Mouse (Mus musculus): Measurements from ENCODE around the gene F2rl3. TPM values are rescaled to one million over a fixed set of nuclear protein-coding genes. Genes with fewer than 3 reads are reported as not detected.

F2rl3 gene
- 0.23 and 0.38 TPM in 2 replicates for polyA plus RNA-seq (2012; rRNA removed)

DNA sequence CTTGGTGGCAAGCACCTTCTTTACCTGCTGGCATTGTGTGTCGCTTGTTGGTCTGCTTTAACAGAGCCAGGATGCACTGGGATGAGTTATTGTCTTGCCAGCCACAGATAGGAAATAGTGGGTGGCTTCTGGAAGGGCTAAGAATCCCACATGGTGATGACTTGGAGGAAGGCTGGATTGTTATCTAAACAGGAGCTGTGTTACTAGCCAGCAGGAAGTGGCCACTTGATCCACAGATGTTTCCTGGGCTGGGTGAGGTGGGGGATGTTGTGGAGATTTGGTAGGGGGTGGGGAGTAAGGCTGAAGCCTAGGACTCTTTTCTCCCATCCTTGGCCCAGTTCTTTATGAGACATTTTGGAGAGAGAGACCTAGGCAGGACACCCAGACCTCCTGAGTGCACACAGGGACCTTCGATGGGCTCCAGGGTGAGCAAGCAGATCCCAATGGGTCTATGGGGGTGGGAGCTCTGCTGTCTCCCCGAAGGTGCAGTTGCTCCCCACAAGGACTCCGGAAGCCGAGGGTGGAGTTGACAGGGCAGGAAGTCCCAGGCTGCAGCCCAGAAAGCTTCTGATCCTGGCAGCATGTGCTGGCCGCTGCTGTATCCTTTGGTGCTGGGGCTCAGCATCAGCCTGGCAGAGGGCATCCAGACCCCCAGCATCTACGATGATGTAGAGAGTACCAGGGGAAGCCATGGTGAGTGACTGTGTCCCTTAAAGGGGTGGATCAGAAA is at the start of gene F2rl3:
Gene F2rl3 (plus strand): TSS at position 559 of the 730 bp plus-strand sequence.
- no peak within 1 kb of the TSS for H3K4me3 ChIP-seq (ENCODE audit: insufficient read depth, low read length)
- no peak within 1 kb of the TSS for H3K27ac ChIP-seq (ENCODE audit: insufficient read depth, low read length)
- H3K4me1 ChIP-seq (ENCODE audit: control insufficient read depth, insufficient read depth, low read length) = no peaks in the 10 kb centered on the region
- no peak for TF ChIP-seq CTCF (IDR thresholded peaks at IDR 0.05; ENCODE audit: extremely low read depth, insufficient read depth, low read length)
- no peak for TF ChIP-seq POLR2A (IDR thresholded peaks at IDR 0.05; ENCODE audit: extremely low read depth, insufficient read depth, low read length)

DNA sequence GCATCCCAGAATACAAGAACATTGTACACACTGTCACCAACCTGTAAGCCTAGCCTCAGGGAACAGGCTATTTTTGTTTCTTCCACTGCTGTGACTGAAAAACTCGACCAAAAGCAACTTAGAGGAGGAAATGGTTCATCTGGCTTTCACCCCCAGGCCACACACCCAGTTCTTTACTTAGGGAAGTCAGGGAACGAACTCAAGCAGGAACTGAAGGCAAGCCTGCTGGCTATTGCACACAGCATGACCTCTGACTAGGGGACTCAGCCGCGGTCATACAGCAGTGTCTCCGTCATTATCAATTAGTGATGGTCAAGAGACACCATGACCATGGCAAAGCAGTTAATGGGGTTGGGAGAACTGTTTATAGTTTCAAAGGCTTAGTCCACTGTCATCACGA is 49.1 kb upstream of the F2rl3 start:
- no peak for TF ChIP-seq POLR2A (IDR thresholded peaks at IDR 0.05; ENCODE audit: extremely low read depth, insufficient read depth, low read length)
- no peak for TF ChIP-seq CTCF (IDR thresholded peaks at IDR 0.05; ENCODE audit: extremely low read depth, insufficient read depth, low read length)
- H3K4me1 ChIP-seq (ENCODE audit: control insufficient read depth, insufficient read depth, low read length) = no peaks in the 10 kb centered on the region
- no peak overlapping the region for H3K4me3 ChIP-seq (ENCODE audit: insufficient read depth, low read length)
- H3K27ac ChIP-seq (ENCODE audit: insufficient read depth, low read length) = no peak overlapping the region

DNA sequence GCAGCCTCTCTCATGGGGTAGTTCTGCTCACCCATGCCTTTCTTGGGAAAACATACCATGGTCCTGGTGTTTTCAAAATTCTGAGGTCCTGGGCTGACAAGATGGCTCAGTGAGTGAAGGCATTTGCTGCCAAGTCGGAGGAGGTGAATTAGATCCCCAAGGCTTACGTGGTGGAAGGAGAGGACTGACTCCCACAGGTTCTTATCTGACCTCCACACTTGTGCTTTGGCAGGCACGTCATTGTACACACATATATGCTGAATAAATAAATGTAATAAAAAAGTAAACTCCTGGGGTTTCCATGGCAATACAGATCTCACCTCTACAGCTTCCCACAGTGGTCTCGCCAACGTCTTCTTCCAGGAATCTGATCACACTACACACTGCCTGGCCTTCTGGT is 45.1 kb upstream of the F2rl3 start:
- Histone ChIP-seq H3K4me3 (ENCODE audit: insufficient read depth, low read length) (no peak overlapping the region), H3K4me1 (ENCODE audit: control insufficient read depth, insufficient read depth, low read length) (no peaks in the 10 kb centered on the region), H3K27ac (ENCODE audit: insufficient read depth, low read length) (no peak overlapping the region)
- TF ChIP-seq POLR2A (IDR thresholded peaks at IDR 0.05; ENCODE audit: extremely low read depth, insufficient read depth, low read length) = no peak
- TF ChIP-seq CTCF (IDR thresholded peaks at IDR 0.05; ENCODE audit: extremely low read depth, insufficient read depth, low read length) = no peak

DNA sequence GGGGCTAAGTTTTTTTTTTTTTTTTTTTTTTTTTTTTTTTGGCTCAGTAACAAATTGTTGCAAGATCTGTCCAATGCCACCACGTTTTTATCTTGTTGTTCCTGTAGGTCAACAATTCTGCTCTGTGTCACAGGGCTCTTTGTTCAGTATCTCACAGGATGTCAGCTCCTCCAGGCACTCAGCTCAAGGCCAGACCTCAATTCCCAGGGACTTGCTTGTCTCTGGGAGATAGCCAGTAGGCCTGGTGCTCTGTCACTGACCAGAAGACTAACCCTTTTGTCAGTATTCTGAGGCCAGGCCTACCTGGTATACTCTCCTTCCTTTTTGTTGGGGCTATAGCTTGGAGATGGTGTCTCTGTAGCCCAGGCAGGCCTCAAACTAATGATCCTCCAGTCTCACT is 41.1 kb upstream of the F2rl3 start:
- Histone ChIP-seq H3K4me3 (ENCODE audit: insufficient read depth, low read length) (no peak overlapping the region), H3K4me1 (ENCODE audit: control insufficient read depth, insufficient read depth, low read length) (no peaks in the 10 kb centered on the region; the same call in 1 of the 2 replicates), H3K27ac (ENCODE audit: insufficient read depth, low read length) (no peak overlapping the region)
- TF ChIP-seq CTCF (IDR thresholded peaks at IDR 0.05; ENCODE audit: extremely low read depth, insufficient read depth, low read length) (no peak), POLR2A (IDR thresholded peaks at IDR 0.05; ENCODE audit: extremely low read depth, insufficient read depth, low read length) (no peak)

DNA sequence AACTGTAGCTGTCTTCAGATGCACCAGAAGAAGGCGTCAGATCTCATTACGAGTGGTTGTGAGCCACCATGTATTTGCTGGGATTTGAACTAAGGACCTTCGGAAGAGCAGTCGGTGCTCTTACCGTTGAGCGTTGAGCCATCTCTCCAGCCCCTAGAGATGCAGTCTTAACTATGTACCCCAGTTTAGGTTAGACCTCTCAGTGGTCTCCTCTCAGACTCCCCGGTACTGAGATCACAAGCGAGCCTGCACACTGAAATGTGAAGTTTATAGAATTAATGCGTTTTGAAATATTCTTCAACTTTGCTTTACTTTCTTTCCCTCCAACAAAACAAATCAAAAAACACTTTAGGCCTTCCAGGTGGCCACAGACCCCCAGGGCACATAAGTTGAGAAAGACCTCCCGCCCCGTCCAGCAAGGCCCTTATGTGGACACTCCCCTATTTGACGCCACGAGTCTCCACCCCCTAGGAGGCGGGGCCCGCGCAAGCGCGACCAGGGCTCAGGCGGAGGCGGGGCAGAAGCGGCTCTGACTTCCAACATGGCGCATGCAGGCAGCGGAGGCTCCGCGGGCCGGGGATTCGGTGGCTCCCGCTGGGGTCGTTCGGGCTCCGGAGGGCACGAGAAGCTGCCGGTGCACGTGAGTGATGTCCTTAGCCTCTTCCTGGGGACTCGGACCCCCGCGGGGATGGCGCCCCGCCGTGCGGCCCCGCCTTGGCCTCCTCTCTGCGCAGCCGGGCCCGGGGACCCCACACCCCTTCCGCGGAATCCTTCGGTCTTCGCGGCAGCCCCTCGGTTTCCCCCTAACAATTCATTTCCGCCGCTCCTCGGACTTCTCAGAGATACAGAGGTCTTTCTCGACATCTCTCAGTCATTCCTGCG is 38.7 kb upstream of the F2rl3 start, which contains the start of gene Sin3b:
Gene Sin3b (plus strand): TSS at position 517 of the 882 bp plus-strand sequence.
- Histone ChIP-seq H3K4me3 (ENCODE audit: insufficient read depth, low read length) (peak within 1 kb of the TSS; percentile 65), H3K4me1 (ENCODE audit: control insufficient read depth, insufficient read depth, low read length) (no peaks in the 10 kb centered on the region; the same call in 1 of the 2 replicates), H3K27ac (ENCODE audit: insufficient read depth, low read length) (no peak within 1 kb of the TSS)
- TF ChIP-seq POLR2A (IDR thresholded peaks at IDR 0.05; ENCODE audit: extremely low read depth, insufficient read depth, low read length) (peak; percentile 80), CTCF (IDR thresholded peaks at IDR 0.05; ENCODE audit: extremely low read depth, insufficient read depth, low read length) (no peak)

DNA sequence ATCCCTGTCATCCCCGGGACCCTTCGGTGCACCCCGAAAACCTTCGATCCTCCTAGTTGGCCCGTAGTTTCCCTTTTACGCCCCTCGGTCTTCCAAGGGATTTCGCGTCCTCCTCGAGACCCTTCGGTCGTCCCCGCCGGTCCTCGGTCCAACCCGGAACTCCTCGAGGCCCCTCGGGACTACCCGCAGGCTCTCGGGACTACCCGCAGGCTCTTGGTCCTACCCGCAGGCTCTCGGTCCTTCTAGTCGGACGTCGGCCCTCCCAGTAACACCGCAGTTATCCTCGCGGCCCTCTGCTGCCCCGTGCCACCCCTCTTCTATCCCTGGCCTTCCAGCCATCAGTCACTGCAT is 38.1 kb upstream of the F2rl3 start:
- TF ChIP-seq CTCF (IDR thresholded peaks at IDR 0.05; ENCODE audit: extremely low read depth, insufficient read depth, low read length) (no peak), POLR2A (IDR thresholded peaks at IDR 0.05; ENCODE audit: extremely low read depth, insufficient read depth, low read length) (no peak)
- Histone ChIP-seq H3K4me3 (ENCODE audit: insufficient read depth, low read length) (peak overlapping the region; percentile 65), H3K4me1 (ENCODE audit: control insufficient read depth, insufficient read depth, low read length) (peaks cover under 1% of the 10 kb centered on the region; the same call in 1 of the 2 replicates), H3K27ac (ENCODE audit: insufficient read depth, low read length) (no peak overlapping the region)

DNA sequence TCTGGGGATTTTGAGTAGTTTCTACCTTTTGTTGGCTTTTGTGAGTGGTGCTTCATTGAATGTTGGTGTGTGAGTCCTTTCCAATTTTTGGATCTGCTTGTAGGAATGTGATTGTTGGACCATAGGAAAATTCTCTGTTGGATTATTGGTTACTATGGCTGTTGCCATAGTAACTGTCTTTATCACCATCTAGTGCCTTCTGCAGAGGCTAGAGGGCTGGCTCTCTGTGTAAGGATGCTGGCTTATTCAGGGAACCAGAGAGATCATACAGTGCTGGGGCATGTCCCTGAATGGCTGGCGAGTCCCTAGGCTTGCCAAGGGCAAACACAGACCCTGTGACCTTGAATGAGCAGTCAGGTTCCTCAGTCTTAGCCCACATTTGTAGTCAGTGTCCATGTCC is 33.0 kb upstream of the F2rl3 start:
- Histone ChIP-seq H3K4me3 (ENCODE audit: insufficient read depth, low read length) (no peak overlapping the region), H3K27ac (ENCODE audit: insufficient read depth, low read length) (no peak overlapping the region), H3K4me1 (ENCODE audit: control insufficient read depth, insufficient read depth, low read length) (peaks cover 4% of the 10 kb centered on the region; the same call in 1 of the 2 replicates)
- TF ChIP-seq CTCF (IDR thresholded peaks at IDR 0.05; ENCODE audit: extremely low read depth, insufficient read depth, low read length) = no peak
- TF ChIP-seq POLR2A (IDR thresholded peaks at IDR 0.05; ENCODE audit: extremely low read depth, insufficient read depth, low read length) = no peak

DNA sequence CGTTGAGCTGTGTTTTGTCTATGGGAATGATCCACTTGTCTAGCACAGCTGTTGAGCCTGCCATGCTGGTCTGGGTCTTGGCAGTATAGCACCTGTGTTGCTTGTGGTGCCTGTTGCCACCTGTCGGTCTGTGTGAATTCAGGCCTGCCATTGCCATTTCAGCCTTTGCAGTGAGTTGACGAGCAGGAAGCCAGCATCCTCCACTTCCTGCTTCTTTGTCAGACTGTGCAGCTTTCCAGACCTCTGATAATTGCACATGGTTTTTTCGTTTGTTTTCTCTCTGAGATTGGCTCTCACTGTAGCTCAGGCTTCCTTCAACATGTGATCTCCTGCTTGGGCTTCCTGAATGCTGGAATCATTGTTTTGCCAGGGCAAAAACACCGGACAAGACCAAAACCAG is 26.7 kb upstream of the F2rl3 start:
- TF ChIP-seq POLR2A (IDR thresholded peaks at IDR 0.05; ENCODE audit: extremely low read depth, insufficient read depth, low read length) (no peak), CTCF (IDR thresholded peaks at IDR 0.05; ENCODE audit: extremely low read depth, insufficient read depth, low read length) (no peak)

DNA sequence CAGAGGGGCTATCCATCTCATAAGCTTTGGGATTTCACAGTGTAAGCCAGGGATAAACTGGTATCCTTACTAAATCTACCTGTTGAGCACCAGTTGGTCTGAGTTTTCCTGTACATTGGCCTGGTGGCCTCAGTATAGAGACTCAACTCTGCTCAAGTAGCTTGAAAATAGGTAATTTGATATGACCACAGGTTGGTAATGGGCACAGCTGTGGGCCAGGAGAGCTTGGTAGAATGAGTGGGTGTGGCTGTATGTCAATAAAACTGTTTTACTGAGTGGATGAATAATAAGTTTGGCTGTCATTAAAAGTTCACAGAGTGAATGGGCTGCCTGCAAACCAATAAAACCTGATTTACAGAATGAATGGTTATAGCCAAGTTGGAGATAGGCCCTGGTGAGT is 24.8 kb upstream of the F2rl3 start:
- Histone ChIP-seq H3K4me1 (ENCODE audit: control insufficient read depth, insufficient read depth, low read length) (no peaks in the 10 kb centered on the region), H3K27ac (ENCODE audit: insufficient read depth, low read length) (no peak overlapping the region), H3K4me3 (ENCODE audit: insufficient read depth, low read length) (no peak overlapping the region)
- TF ChIP-seq POLR2A (IDR thresholded peaks at IDR 0.05; ENCODE audit: extremely low read depth, insufficient read depth, low read length) (no peak), CTCF (IDR thresholded peaks at IDR 0.05; ENCODE audit: extremely low read depth, insufficient read depth, low read length) (no peak)

More for the DNA sequence above, 26.7 kb upstream of the F2rl3 start:
- H3K4me3 ChIP-seq (ENCODE audit: insufficient read depth, low read length) = no peak overlapping the region
- H3K4me1 ChIP-seq (ENCODE audit: control insufficient read depth, insufficient read depth, low read length) = no peaks in the 10 kb centered on the region
- no peak overlapping the region for H3K27ac ChIP-seq (ENCODE audit: insufficient read depth, low read length)

All from cortical plate, adult 2 months (tissue).